Mouse (Mus musculus) E14TG2a.4 (cell line): ENCODE measurements at regions not wholly inside any gene's neighbourhood (a gene's known extent, or its start where the extent isn't known, plus 50 kb on each side); places are given as distances from the start of the nearest gene placed in this dataset.

Source experiments
- H3K27me3 ChIP-seq: 2 replicates; pipeline ENCODE4 v1.6.1; 2014; ENCODE audit warnings: low read length, control low read depth; ENCODE audit not compliant: insufficient read depth
- H3K36me3 ChIP-seq: 2 replicates; pipeline ENCODE4 v1.6.1; 2014; ENCODE audit warnings: low read length, control low read depth; ENCODE audit not compliant: insufficient read depth
- H3K4me1 ChIP-seq: replicated peaks from 2 replicates; pipeline ENCODE4 v1.6.1; 2014; ENCODE audit warnings: low read depth, low read length, control low read depth
- H3K4me3 ChIP-seq: replicated peaks from 2 replicates; pipeline ENCODE4 v1.5.1; 2014; ENCODE audit warnings: mild to moderate bottlenecking, low read length
- H3K9me3 ChIP-seq: 2 replicates; pipeline ENCODE4 v1.6.1; 2014; ENCODE audit warnings: low read length, control low read depth
- CTCF ChIP-seq: conservative IDR thresholded peaks from 2 replicates; pipeline ENCODE4 v1.5.1; 2014; ENCODE audit warnings: low read length
- NANOG ChIP-seq: IDR thresholded peaks from 2 replicates; pipeline ENCODE4 v1.6.1; 2014; ENCODE audit warnings: borderline replicate concordance, low read length, mixed read lengths
- POU5F1 ChIP-seq: IDR thresholded peaks from 2 replicates; pipeline ENCODE4 v1.6.1; 2014; ENCODE audit warnings: low read length, borderline replicate concordance

DNA sequence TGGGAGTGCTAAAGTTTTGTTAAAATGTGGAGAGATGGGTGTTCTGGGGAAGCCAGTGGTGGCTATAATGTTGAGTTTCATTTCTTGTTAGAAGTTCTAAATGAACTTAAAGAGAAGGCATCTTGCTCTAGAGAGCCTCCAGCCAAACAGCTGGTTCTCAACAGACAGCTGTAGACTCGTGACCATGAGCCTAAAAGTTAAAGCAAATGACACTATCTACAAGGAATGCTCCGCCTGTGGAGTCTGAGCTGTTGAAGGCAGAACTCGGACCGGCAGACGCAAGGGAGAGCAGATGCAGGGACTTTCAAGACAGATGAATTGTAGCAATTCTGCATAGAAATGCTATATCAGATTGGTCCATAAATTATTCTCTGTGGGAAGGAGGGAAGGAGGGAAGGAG is 114.1 kb upstream of the Fn1 start:
- Histone ChIP-seq H3K4me3 (no peak overlapping the region), H3K36me3 (no peaks in the 10 kb centered on the region), H3K27me3 (no peaks in the 10 kb centered on the region), H3K4me1 (no peaks in the 10 kb centered on the region), H3K9me3 (no peaks in the 10 kb centered on the region)
- no peak for TF ChIP-seq NANOG
- TF ChIP-seq POU5F1 = no peak
- no peak for TF ChIP-seq CTCF

DNA sequence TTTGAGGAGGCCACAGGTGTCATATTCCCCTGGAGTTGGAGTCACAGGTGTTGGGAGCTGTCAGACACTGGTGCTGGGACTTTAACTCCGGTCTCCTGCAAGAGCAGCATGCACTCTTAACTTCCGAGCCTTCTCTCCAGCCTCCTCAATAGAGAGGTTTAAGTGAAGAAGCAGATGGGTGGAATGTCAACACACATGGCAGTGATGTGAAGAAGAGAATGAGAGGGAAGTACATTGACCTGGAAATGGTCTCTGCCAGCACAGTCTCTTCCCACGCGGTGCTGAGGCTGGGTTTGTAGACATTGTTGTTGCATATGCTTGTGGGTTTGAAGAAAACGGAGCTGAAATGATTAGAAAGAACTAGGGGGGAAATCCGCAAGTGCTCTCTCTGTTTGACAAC is 112.0 kb upstream of the Fn1 start:
- Histone ChIP-seq H3K9me3 (no peaks in the 10 kb centered on the region), H3K4me1 (no peaks in the 10 kb centered on the region), H3K4me3 (no peak overlapping the region), H3K27me3 (no peaks in the 10 kb centered on the region), H3K36me3 (no peaks in the 10 kb centered on the region)
- TF ChIP-seq NANOG = no peak
- no peak for TF ChIP-seq POU5F1
- no peak for TF ChIP-seq CTCF

DNA sequence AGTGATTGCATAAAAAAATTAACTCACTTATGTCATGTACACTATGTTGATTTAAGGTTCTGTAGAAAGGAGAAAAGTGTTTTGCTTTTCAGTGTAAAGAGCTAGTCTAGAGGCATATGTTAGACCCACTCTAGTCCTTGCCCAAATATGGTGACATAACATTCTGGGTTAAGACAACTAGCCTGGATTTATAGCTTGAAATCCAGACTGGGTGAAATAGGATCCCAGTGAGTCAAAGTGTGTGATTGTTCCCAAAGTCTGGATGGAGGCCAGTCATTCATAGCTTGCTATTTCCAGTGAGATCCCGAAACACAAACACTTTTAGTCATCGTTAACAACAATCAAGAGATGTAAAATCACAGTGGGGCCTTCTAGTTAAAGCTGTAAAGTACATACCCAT is 110.5 kb upstream of the Fn1 start:
- no peaks in the 10 kb centered on the region for H3K9me3 ChIP-seq
- TF ChIP-seq CTCF = no peak
- no peak for TF ChIP-seq POU5F1
- TF ChIP-seq NANOG = no peak
- no peak overlapping the region for H3K4me3 ChIP-seq
- H3K27me3 ChIP-seq = no peaks in the 10 kb centered on the region
- no peaks in the 10 kb centered on the region for H3K36me3 ChIP-seq
- no peaks in the 10 kb centered on the region for H3K4me1 ChIP-seq

DNA sequence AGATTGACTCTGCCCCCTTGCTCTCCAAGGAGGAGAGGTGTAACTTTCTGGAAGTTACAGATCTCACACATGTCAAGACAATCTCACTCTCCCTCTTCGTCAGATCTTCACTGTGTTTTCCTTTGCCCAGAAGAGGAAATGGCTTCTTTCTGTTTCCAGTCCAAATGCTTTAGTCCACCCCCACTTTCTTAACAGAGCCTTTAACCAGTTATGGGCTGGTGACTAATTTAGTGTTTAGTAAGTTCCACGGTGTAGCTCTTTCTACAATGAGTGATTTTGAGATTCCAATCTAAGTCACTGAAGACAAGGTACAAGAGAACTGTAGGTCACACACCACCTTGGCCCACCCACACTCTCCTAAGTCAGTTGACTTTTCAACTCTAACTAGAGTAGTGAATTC is 107.3 kb upstream of the Fn1 start:
- Histone ChIP-seq H3K4me3 (no peak overlapping the region), H3K4me1 (no peaks in the 10 kb centered on the region), H3K36me3 (no peaks in the 10 kb centered on the region), H3K9me3 (no peaks in the 10 kb centered on the region), H3K27me3 (no peaks in the 10 kb centered on the region)
- TF ChIP-seq CTCF (no peak), POU5F1 (no peak), NANOG (no peak)

DNA sequence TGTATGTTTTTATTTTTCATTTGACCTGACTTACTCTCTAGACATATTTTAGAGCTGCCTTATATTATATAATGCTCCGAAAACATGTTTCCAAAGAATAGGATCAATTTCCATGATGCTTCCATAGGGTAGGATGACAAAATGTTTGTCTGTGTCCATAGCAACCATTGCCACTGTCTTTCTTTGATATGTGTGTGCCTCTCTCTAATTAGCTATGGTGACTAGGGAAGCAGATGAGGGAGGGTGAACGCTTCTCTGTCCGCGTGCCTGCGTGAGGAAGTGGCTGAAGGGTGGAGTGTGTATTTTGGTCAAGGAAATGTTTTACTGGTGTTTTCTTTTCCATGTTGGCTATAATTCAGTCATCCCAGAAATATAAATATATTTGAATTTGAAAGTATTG is 104.2 kb upstream of the Fn1 start:
- H3K9me3 ChIP-seq = peaks cover 10% of the 10 kb centered on the region
- no peaks in the 10 kb centered on the region for H3K27me3 ChIP-seq
- H3K4me1 ChIP-seq = no peaks in the 10 kb centered on the region
- TF ChIP-seq POU5F1 (no peak), CTCF (no peak), NANOG (no peak)
- no peak overlapping the region for H3K4me3 ChIP-seq
- H3K36me3 ChIP-seq = no peaks in the 10 kb centered on the region

DNA sequence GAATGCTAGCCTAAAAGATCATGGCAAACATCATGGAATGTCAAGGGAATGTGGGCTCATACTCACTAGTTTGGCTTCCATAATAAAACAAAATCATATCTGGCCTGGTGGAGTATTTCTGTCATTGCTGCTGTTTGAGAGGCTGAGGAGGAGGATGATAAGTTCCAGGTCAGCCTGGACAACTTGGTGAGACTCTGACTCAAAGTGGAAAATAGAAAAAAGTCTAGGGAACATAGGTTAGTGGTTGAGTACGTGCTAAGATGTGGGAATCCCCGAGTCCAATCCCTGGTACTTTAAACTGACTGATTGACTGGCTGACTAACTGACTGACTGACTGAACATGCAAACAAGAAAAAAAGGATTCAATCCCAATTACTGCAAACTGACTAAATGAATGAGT is 103.2 kb upstream of the Fn1 start:
- Histone ChIP-seq H3K27me3 (no peaks in the 10 kb centered on the region), H3K4me1 (no peaks in the 10 kb centered on the region), H3K9me3 (peaks cover 10% of the 10 kb centered on the region), H3K36me3 (no peaks in the 10 kb centered on the region), H3K4me3 (no peak overlapping the region)
- TF ChIP-seq CTCF (no peak), POU5F1 (no peak), NANOG (no peak)

DNA sequence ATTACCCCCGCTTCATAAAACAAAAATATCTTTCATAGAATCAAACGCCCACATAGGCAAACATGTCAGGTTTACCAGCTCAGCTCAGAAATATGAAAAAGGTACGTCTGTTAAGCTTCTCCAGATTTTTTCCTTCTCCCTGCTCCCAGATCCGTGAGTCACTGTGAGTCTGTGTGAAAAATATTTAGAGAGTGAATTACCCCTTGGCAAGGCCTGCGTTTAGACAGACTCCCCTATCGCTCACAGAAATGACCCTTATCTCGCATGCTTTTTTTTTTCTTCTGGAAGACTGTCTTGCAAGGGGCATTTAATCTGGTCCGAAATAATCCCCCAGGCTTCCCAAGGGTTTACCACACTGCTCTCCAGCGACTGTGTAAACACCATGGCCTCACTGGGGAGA is 102.4 kb upstream of the Fn1 start:
- TF ChIP-seq CTCF = no peak
- no peak for TF ChIP-seq POU5F1
- no peak for TF ChIP-seq NANOG
- no peaks in the 10 kb centered on the region for H3K27me3 ChIP-seq
- H3K4me3 ChIP-seq = no peak overlapping the region
- H3K4me1 ChIP-seq = no peaks in the 10 kb centered on the region
- peaks cover 10% of the 10 kb centered on the region for H3K9me3 ChIP-seq
- no peaks in the 10 kb centered on the region for H3K36me3 ChIP-seq

DNA sequence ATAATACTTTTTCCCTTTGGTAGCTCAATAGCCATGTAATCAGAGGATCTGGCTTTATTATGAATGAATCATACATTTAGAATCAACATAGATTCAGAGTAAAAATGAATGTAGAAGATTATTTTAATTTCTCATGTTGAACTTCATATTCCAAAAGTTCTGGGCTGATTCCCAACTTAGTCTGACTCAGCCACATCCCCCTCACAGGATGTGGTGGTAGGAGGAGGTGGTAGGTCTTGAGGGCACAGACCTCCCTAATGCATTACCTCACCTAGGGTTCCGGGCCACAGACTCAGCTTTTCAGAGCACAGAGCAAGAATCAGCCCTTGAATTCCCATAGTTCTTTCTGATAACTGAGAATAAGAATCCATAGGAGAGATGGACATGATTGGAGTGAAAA is 99.4 kb upstream of the Fn1 start:
- Histone ChIP-seq H3K36me3 (no peaks in the 10 kb centered on the region), H3K27me3 (no peaks in the 10 kb centered on the region), H3K4me3 (no peak overlapping the region), H3K9me3 (peaks cover 10% of the 10 kb centered on the region), H3K4me1 (no peaks in the 10 kb centered on the region)
- no peak for TF ChIP-seq POU5F1
- TF ChIP-seq CTCF = no peak
- TF ChIP-seq NANOG = no peak

DNA sequence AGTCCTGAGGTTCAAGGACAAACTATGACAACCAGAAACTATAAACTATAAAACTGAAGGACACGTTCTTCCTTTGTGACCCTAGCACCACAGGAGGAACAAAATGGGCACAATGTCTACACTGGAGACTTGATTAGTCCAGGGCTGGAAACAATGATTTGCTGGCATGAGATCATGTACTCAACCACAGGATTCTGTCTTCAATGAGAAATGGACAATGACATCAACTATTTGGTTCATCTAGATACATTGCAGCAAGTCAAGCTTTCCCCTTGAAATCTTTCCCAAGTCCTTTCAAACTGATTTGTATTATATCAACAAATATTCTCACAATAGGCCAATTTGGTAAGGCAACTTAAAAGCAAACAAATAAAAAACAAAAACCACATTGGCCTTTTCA is 98.6 kb upstream of the Fn1 start:
- H3K27me3 ChIP-seq = no peaks in the 10 kb centered on the region
- TF ChIP-seq NANOG (no peak), POU5F1 (no peak), CTCF (no peak)
- H3K4me1 ChIP-seq = no peaks in the 10 kb centered on the region
- H3K4me3 ChIP-seq = no peak overlapping the region
- H3K36me3 ChIP-seq = no peaks in the 10 kb centered on the region
- peaks cover 10% of the 10 kb centered on the region for H3K9me3 ChIP-seq

DNA sequence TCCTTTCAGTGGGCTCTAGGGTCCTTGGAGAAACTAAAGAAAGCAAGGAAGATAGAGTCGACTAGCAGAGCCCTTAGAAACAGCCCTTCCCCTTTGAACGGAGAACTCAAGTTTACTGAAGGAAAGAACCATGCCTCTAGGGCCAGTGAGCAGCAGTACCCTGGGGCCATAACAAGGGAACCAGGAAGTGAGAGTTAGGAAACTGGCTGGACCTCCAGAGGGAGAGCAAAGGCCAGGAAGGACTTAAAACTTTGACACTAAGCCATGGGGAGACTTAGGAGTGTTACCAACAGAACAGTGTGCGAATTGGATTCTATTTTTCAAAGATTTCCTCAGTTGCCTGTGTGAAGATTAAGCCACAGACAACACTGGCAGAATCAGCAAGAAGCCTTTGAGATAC is 82.6 kb upstream of the Fn1 start:
- TF ChIP-seq CTCF = no peak
- TF ChIP-seq POU5F1 = no peak
- TF ChIP-seq NANOG = no peak
- Histone ChIP-seq H3K27me3 (no peaks in the 10 kb centered on the region), H3K36me3 (no peaks in the 10 kb centered on the region), H3K4me3 (no peak overlapping the region), H3K4me1 (peaks cover 10% of the 10 kb centered on the region; the same call in 1 of the 2 replicates), H3K9me3 (no peaks in the 10 kb centered on the region)
